Mouse (Mus musculus) layer of hippocampus, adult 18-20 months (tissue): ENCODE measurements at regions not wholly inside any gene's neighbourhood (a gene's known extent, or its start where the extent isn't known, plus 50 kb on each side); places are given as distances from the start of the nearest gene placed in this dataset.

Source experiments
- DNase-seq, 2 experiments: peaks; one replicate each; pipeline ENCODE4 v3.0.0; 2022; ENCODE audit warnings: low spot score in 2 of 2

GRCm38 (mm10) chr3:144137483-144137882, 67.5 kb downstream of the Lmo4 start:
- DNase-seq: no peak

- no peak for DNase-seq
Measured at GRCm38 (mm10) chr3:144136432-144136831, 68.6 kb downstream of the Lmo4 start.

GRCm38 (mm10) chr3:144135646-144136045, 69.4 kb downstream of the Lmo4 start:
- DNase-seq: no peak

- no peak for DNase-seq
Measured at GRCm38 (mm10) chr3:144128042-144128441, 77.0 kb downstream of the Lmo4 start.

GRCm38 (mm10) chr3:144124353-144124752, 80.7 kb downstream of the Lmo4 start:
- no peak for DNase-seq

- DNase-seq: no peak
Measured at GRCm38 (mm10) chr3:144123361-144124072, 81.5 kb downstream of the Lmo4 start.

GRCm38 (mm10) chr3:144119076-144119475, 85.9 kb downstream of the Lmo4 start:
- no peak for DNase-seq

GRCm38 (mm10) chr3:144113672-144114645, 91.1 kb downstream of the Lmo4 start:
- DNase-seq: no peak

GRCm38 (mm10) chr3:144110331-144111080, 94.5 kb downstream of the Lmo4 start:
- no peak for DNase-seq

GRCm38 (mm10) chr3:144109769-144110168, 95.3 kb downstream of the Lmo4 start:
- no peak for DNase-seq

GRCm38 (mm10) chr3:144108310-144108709, 96.7 kb downstream of the Lmo4 start:
- no peak for DNase-seq

GRCm38 (mm10) chr3:144107664-144108063, 97.4 kb downstream of the Lmo4 start:
- peak; percentile 85 to 92 for DNase-seq

GRCm38 (mm10) chr3:144104366-144104765, 100.7 kb downstream of the Lmo4 start:
- DNase-seq: no peak

- no peak for DNase-seq
Measured at GRCm38 (mm10) chr3:144099444-144099843, 105.6 kb downstream of the Lmo4 start.

- DNase-seq: no peak
Measured at GRCm38 (mm10) chr3:144098762-144099161, 106.3 kb downstream of the Lmo4 start.

GRCm38 (mm10) chr3:144091231-144091630, 113.8 kb downstream of the Lmo4 start:
- no peak for DNase-seq

- DNase-seq: no peak
Measured at GRCm38 (mm10) chr3:144089790-144090256, 115.2 kb downstream of the Lmo4 start.

- DNase-seq: no peak
Measured at GRCm38 (mm10) chr3:144088261-144088884, 116.6 kb downstream of the Lmo4 start.

GRCm38 (mm10) chr3:144087771-144088170, 117.2 kb downstream of the Lmo4 start:
- DNase-seq: no peak

- no peak for DNase-seq
Measured at GRCm38 (mm10) chr3:144086176-144086575, 118.8 kb downstream of the Lmo4 start.

- DNase-seq: no peak
Measured at GRCm38 (mm10) chr3:144079960-144080359, 125.1 kb downstream of the Lmo4 start.
